Mouse (Mus musculus) midbrain, embryonic 11.5 days (tissue): ENCODE results near the gene Wdr47. TPM values are rescaled to one million over a fixed set of nuclear protein-coding genes. Genes with fewer than 3 reads are reported as not detected.

Experiments
- ATAC-seq: fragments of 200-750 bp; cut with Nextera tagmentation; 2 replicates; pipeline ENCODE4 v1.8.0; 2017; ENCODE audit warnings: moderate TSS enrichment, moderate library complexity; ENCODE audit not compliant: low FRiP score
- DNase-seq: peaks from one replicate; pipeline ENCODE4 v3.0.0; 2015; ENCODE audit warnings: low spot score; ENCODE audit errors: missing footprints
- H3K27ac ChIP-seq: fragments of 300-500 bp; sonication (generic); 2 replicates; pipeline ENCODE4 v1.5.1; 2014; ENCODE audit warnings: low read depth, low read length
- H3K27me3 ChIP-seq: fragments of 300-500 bp; sonication (generic); 2 replicates; pipeline ENCODE4 v1.6.1; 2014; ENCODE audit warnings: mild to moderate bottlenecking, low read length, moderate library complexity, mixed read lengths; ENCODE audit not compliant: control insufficient read depth, insufficient read depth
- H3K36me3 ChIP-seq: fragments of 300-500 bp; sonication (generic); 2 replicates; pipeline ENCODE4 v1.6.1; 2014; ENCODE audit warnings: mild to moderate bottlenecking, low read length, moderate library complexity, mixed read lengths; ENCODE audit not compliant: control insufficient read depth, insufficient read depth
- H3K4me1 ChIP-seq: fragments of 300-500 bp; sonication (generic); 2 replicates; pipeline ENCODE4 v1.6.1; 2014; ENCODE audit warnings: low read length; ENCODE audit not compliant: control insufficient read depth, insufficient read depth
- H3K4me2 ChIP-seq: fragments of 300-500 bp; sonication (generic); 2 replicates; pipeline ENCODE4 v1.6.1; 2014; ENCODE audit warnings: mild to moderate bottlenecking, moderate library complexity
- H3K4me3 ChIP-seq: fragments of 300-500 bp; sonication (generic); 2 replicates; pipeline ENCODE4 v1.5.1; 2014; ENCODE audit warnings: low read depth, low read length
- H3K9ac ChIP-seq: fragments of 300-500 bp; sonication (generic); 2 replicates; pipeline ENCODE4 v1.6.1; 2014; ENCODE audit warnings: low read length
- H3K9me3 ChIP-seq: fragments of 300-500 bp; sonication (generic); 2 replicates; pipeline ENCODE4 v1.6.1; 2016; ENCODE audit warnings: low read length; ENCODE audit not compliant: control insufficient read depth
- WGBS: fragments of 180-500 bp; shearing (Covaris S2); extraction: QIAGEN DNeasy Blood & Tissue Kit; methylation state at CpG from one replicate; pipeline ENCODE4 v1.1.7; 2014; 5-methylcytosine and 5-hydroxymethylcytosine counted together
- polyA plus RNA-seq: library from polyadenylated mRNA; unstranded; fragments of >200 nt; fragmentation: Nextera tagmentation; extraction: Ambion mirVana; gene quantifications from 2 replicates; pipeline ENCODE4 v1.2.1, GENCODE M21; 2014

Wdr47 gene
- polyA plus RNA-seq: 50.0 and 52.0 TPM in 2 replicates

DNA sequence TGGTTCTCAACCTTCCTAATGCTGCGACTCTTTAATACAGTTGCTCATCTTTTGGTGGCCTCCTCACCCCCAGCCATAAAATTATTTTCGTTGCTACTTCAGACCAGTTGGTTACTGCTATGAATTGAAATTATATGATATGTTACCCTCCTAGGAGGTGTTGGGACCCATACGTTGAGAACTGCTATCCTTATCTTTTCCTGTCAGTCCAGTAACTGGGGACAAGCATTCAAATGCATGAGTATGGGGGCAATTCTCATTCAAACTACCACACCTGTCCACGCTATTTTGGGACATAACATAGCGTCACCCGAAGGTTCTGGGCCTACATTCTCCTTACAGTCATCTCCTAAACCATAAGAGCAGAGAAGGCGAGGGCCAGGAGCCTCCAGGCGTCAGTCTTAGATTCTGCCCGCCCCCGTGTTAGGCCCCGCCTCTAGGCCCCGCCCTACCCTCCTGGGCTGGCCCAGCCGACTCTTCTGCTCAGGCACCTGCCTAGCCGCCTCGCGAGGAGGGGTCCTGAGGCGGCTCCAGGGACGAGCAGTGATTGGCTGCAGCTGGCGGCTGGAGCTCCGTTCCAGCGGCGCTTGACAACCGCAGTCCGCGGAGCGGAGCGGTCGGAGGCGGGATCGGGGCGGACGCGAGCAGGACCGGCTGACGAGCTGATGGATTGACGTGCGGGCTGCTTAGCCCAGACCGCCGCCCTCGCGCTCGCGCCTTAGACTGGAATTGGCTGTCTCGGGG is at the start of gene Wdr47:
Gene Wdr47 (plus strand): TSS at position 494 of the 744 bp plus-strand sequence.
- Histone ChIP-seq H3K36me3 (no peaks in the 10 kb centered on the region), H3K9ac (peak within 1 kb of the TSS; percentile 90), H3K27me3 (no peaks in the 10 kb centered on the region), H3K27ac (peak within 1 kb of the TSS; percentile 88), H3K9me3 (no peaks in the 10 kb centered on the region), H3K4me1 (no peaks in the 10 kb centered on the region; the same call in none of the 2 replicates), H3K4me3 (peak within 1 kb of the TSS; percentile 96), H3K4me2 (peak within 1 kb of the TSS; percentile 87)
- ATAC-seq (peak; percentile 99), DNase-seq (peak; percentile 99)
- 7% methylated on average over 44 of the region's 44 CpGs for WGBS

DNA sequence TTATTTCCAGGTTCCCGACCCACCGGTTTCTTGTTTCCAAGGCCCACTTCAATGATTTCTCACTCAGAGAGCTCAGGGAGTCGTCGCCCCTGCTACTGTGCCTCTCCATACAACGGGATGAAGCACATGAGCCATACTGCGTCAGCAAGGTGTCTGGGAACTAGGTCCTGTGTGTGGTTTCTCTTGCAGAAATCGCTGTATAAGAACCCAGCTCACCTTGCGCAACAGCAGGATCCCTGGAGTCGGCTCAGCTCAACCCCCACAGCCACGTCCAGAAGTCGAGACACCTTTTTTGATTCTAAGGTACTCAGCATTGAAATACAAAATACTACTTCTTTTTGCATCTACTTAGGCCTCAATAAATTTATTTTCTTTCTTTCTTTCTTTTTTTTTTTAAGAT is 48.8 kb upstream of the Wdr47 start:
- H3K9ac ChIP-seq: no peak overlapping the region
- 82% methylated on average over 11 of the region's 11 CpGs for WGBS

DNA sequence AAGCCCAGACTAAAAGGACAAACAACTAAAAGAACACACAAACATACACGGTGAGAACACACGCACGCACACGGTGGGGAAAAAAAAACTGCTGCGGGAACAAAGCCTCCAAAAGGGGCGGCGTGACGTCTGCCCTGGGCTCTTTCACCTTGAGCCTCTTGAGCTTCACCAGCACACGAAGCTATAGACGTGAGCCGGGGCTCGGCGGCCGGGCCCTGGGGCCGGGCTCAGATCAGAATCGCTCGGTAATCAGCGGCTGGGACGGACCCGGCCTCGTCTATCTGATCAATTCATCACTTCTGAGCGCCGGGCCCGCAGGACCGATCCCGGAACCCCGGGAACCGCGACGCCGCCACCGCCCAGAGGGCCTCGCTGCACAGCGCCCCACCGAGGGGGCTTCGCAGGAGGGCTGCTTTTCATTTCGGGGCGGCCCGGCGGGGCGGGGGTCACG is 36.9 kb upstream of the Wdr47 start:
- Histone ChIP-seq H3K9ac (peak overlapping the region; percentile 93), H3K9me3 (no peaks in the 10 kb centered on the region), H3K4me1 (peaks cover 6% of the 10 kb centered on the region), H3K36me3 (peaks cover 9% of the 10 kb centered on the region; the same call in 1 of the 2 replicates), H3K27me3 (no peaks in the 10 kb centered on the region), H3K27ac (peak overlapping the region; percentile 74), H3K4me3 (peak overlapping the region; percentile 76), H3K4me2 (peak overlapping the region; percentile 76)
- under 1% methylated on average over 42 of the region's 42 CpGs for WGBS
- peak; percentile 75 for ATAC-seq
- DNase-seq: no peak

More for the DNA sequence above, 48.8 kb upstream of the Wdr47 start:
- Histone ChIP-seq H3K27me3 (no peaks in the 10 kb centered on the region), H3K36me3 (no peaks in the 10 kb centered on the region), H3K27ac (no peak overlapping the region), H3K9me3 (no peaks in the 10 kb centered on the region), H3K4me3 (no peak overlapping the region), H3K4me2 (no peak overlapping the region), H3K4me1 (no peaks in the 10 kb centered on the region)
- DNase-seq: peak; percentile 45
- no peak for ATAC-seq

DNA sequence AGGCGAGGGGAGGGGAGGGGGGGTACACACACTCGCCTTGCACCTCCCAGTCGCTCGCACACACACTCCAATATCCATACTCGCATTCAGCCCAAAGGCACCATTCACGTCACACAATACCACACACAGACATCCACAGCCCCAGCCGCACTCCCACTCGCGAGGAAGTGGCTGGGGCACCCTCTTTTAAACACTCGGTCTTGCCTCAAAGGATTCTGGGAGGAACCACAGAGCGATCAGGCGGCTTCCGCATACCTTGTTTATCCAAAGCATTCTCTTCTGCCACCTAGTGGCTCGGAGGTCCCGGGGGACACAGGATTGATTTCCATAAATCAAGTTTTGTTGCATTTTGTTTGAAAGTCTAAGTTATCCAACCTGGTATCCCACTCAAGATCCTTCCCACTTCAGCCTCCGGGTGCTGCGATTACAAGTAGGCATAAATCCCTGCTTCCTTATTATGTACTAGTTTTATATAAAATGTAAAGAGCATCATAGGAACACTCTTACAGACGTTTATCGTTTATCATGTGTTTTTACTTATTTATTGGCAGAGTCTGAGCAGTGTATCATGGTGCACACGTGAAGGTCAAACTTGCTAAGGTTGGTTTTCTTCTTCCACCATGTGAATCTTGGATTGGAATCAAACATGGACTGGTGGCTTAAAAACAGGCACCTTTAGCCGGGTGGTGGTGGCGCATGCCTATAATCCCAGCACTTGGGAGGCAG is 36.3 kb upstream of the Wdr47 start:
- Histone ChIP-seq H3K9ac (peak overlapping the region; percentile 93), H3K36me3 (peaks cover 9% of the 10 kb centered on the region; the same call in 1 of the 2 replicates), H3K27ac (peak overlapping the region; percentile 74), H3K27me3 (no peaks in the 10 kb centered on the region), H3K4me2 (peak overlapping the region; percentile 76), H3K4me3 (peak overlapping the region; percentile 76), H3K4me1 (peaks cover 6% of the 10 kb centered on the region), H3K9me3 (no peaks in the 10 kb centered on the region)
- ATAC-seq (peak; percentile 97), DNase-seq (peak; percentile 99)
- WGBS: 18% methylated on average over 22 of the region's 22 CpGs

DNA sequence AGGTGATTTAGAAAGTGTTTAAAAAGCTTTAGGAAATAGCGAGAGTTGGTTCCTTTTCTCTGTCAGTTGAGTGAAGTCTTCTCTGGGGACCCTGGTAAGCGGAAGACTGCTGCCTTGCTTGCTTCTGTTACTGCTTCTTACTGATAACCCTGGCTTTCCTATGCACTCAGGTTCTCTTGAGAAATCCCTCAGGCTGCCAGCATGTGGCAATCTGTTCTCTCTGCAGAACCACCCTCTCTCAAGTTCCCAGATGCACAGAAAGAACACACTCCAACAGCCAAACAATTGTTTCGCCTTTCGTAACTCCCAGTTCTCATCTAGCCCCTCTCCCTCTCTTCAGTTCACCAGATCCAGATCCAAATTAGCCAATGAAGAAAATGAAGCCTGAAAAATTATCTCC is 33.2 kb upstream of the Wdr47 start:
- WGBS: 88% methylated on average over 4 of the region's 4 CpGs
- DNase-seq: no peak
- ATAC-seq: no peak
- H3K9me3 ChIP-seq: no peaks in the 10 kb centered on the region
- H3K4me3 ChIP-seq: no peak overlapping the region
- H3K27ac ChIP-seq: no peak overlapping the region
- H3K9ac ChIP-seq: no peak overlapping the region
- H3K4me1 ChIP-seq: peaks cover 18% of the 10 kb centered on the region
- H3K36me3 ChIP-seq: peaks cover 9% of the 10 kb centered on the region; the same call in 1 of the 2 replicates
- no peak overlapping the region for H3K4me2 ChIP-seq
- no peaks in the 10 kb centered on the region for H3K27me3 ChIP-seq

DNA sequence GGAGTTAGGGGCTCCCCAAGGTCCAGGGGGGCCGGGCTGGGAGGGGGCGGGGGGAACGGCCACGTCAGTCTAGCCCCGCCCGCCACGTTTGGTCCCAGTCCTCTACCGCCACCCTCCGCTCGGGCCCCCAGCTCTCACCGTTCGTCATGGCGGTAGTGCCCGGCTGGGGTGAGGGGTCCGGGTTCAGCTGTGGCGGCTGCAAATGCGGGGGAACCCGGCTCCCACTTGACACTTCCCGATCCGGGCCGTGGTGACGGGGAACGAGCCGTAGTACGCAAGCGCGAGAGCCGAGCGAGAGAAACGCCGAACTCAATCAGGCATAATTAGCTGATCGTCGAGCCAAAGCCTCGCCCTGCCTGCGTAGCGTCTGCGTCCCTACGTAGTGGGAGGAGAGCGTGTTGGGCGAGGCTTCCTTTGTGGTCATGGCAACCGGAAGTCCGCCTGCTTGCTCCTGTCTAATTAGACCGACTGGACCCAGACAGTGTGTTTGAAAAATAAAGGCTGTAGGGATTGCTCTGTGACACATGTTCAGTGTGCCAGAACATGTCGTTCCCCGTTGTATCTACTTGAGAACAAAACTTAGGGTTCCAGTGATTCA is 28.8 kb upstream of the Wdr47 start, which contains the start of gene Tmem167b:
Gene Tmem167b (minus strand): TSS at position 334 of the 598 bp plus-strand sequence.
- ATAC-seq: peak; percentile 98
- peaks cover 9% of the 10 kb centered on the region; the same call in 1 of the 2 replicates for H3K36me3 ChIP-seq
- peak; percentile 99 for DNase-seq
- peak within 1 kb of the TSS; percentile 55 for H3K27ac ChIP-seq
- under 1% methylated on average over 45 of the region's 45 CpGs for WGBS
- H3K4me3 ChIP-seq: peak within 1 kb of the TSS; percentile 63
- peaks cover 13% of the 10 kb centered on the region for H3K4me1 ChIP-seq
- no peaks in the 10 kb centered on the region for H3K27me3 ChIP-seq
- peak within 1 kb of the TSS; percentile 68 for H3K4me2 ChIP-seq
- no peaks in the 10 kb centered on the region for H3K9me3 ChIP-seq
- H3K9ac ChIP-seq: peak within 1 kb of the TSS; percentile 76

DNA sequence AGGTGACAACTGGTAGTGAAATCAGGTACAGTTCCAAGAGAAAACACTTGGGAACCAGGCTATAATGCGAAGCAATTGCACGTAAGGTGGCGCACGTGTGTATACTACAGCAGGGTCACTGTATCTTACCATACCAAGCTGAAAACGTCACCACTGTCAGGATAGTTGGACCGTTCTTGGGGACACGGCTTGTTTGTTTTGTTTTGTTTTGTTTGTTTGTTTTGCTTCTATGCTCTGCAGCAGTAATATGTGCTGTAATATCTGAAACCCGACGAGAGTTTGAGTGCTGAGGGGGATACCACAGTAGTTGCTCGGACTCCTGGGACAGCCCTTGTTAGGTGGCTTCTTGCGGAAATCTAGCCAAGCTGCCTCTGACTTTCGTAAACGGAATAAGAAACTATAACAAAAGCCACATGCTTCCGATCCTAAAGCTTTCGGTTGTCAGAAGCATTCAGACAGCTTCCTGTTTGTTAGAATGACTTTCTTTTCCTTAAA is 28.3 kb upstream of the Wdr47 start:
- H3K4me2 ChIP-seq: peak overlapping the region; percentile 64
- WGBS: 16% methylated on average over 15 of the region's 15 CpGs
- DNase-seq (no peak), ATAC-seq (peak; percentile 50)
- no peaks in the 10 kb centered on the region for H3K9me3 ChIP-seq
- H3K36me3 ChIP-seq: peaks cover 9% of the 10 kb centered on the region; the same call in 1 of the 2 replicates
- H3K4me3 ChIP-seq: peak overlapping the region; percentile 63
- H3K27ac ChIP-seq: peak overlapping the region; percentile 55
- peak overlapping the region; percentile 53; the same call in 1 of the 2 replicates for H3K9ac ChIP-seq
- peaks cover 13% of the 10 kb centered on the region for H3K4me1 ChIP-seq
- no peaks in the 10 kb centered on the region for H3K27me3 ChIP-seq

DNA sequence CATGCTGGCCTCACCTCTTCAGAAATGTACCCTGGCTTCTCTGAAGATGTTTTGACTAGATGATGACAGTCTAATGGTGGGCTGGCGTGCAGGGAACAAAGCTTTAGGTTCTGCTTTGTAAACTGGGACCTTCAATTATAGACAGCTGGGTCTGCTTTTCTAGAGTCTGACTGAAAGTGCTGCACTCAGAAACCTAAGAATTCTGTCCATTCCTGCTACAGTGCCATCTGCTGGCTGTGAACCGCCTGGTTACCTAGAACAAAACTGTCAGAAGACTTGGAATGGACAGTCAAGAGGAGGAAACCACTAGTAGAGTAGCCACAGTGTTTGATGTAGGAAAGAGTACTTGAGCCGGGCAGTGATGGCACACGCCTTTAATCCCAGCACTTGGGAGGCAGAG is 27.8 kb upstream of the Wdr47 start:
- peaks cover 13% of the 10 kb centered on the region for H3K4me1 ChIP-seq
- no peaks in the 10 kb centered on the region for H3K9me3 ChIP-seq
- peak overlapping the region; percentile 53; the same call in 1 of the 2 replicates for H3K9ac ChIP-seq
- 0 out of 2 replicates have a peak, but pooled peaks have one; percentile 1 for ATAC-seq
- H3K4me3 ChIP-seq: peak overlapping the region; percentile 63; the same call in 1 of the 2 replicates
- WGBS: 6% methylated on average over 4 of the region's 4 CpGs
- H3K36me3 ChIP-seq: peaks cover 6% of the 10 kb centered on the region; the same call in 1 of the 2 replicates
- H3K4me2 ChIP-seq: peak overlapping the region; percentile 64
- DNase-seq: peak; percentile 96
- no peaks in the 10 kb centered on the region for H3K27me3 ChIP-seq
- H3K27ac ChIP-seq: peak overlapping the region; percentile 55; the same call in 1 of the 2 replicates
